Mouse (Mus musculus) liver, embryonic 13.5 days (tissue): ENCODE data around the gene Eloa. TPM values are rescaled to one million over a fixed set of nuclear protein-coding genes. Genes with fewer than 3 reads are reported as not detected.

ENCODE experiments used
- ATAC-seq: fragments of 200-750 bp; cut with Nextera tagmentation; 2 replicates; pipeline ENCODE4 v1.8.0; 2017; ENCODE audit warnings: low read depth, mild to moderate bottlenecking, moderate number of reproducible peaks, moderate library complexity
- DNase-seq: peaks from one replicate; pipeline ENCODE4 v3.0.0; 2022
- H3K27ac ChIP-seq: fragments of 300-500 bp; sonication (generic); 2 replicates; pipeline ENCODE4 v1.5.1; 2015; ENCODE audit warnings: moderate library complexity, mild to moderate bottlenecking, inconsistent platforms
- H3K27me3 ChIP-seq: fragments of 300-500 bp; sonication (generic); 2 replicates; pipeline ENCODE4 v1.6.1; 2015; ENCODE audit warnings: mild to moderate bottlenecking, inconsistent platforms
- H3K36me3 ChIP-seq: fragments of 300-500 bp; sonication (generic); 2 replicates; pipeline ENCODE4 v1.6.1; 2015; ENCODE audit warnings: mild to moderate bottlenecking, inconsistent platforms
- H3K4me1 ChIP-seq: fragments of 300-500 bp; sonication (generic); replicated peaks from 2 replicates; pipeline ENCODE4 v1.6.1; 2015; ENCODE audit warnings: inconsistent platforms
- H3K4me2 ChIP-seq: fragments of 300-500 bp; sonication (generic); 2 replicates; pipeline ENCODE4 v1.6.1; 2015; ENCODE audit warnings: inconsistent platforms, mild to moderate bottlenecking, moderate library complexity
- H3K4me3 ChIP-seq: fragments of 300-500 bp; sonication (generic); replicated peaks from 2 replicates; pipeline ENCODE4 v1.5.1; 2015; ENCODE audit warnings: mild to moderate bottlenecking, inconsistent platforms
- H3K9ac ChIP-seq: fragments of 300-500 bp; sonication (generic); 2 replicates; pipeline ENCODE4 v1.6.1; 2015; ENCODE audit warnings: mild to moderate bottlenecking, inconsistent platforms
- H3K9me3 ChIP-seq: fragments of 300-500 bp; sonication (generic); replicated peaks from 2 replicates; pipeline ENCODE4 v1.6.1; 2016; ENCODE audit warnings: inconsistent platforms
- WGBS: fragments of 180-500 bp; shearing (Covaris S2); methylation state at CpG from one replicate; pipeline ENCODE4 v1.1.7; 2015; ENCODE audit not compliant: insufficient replicate concordance; 5-methylcytosine and 5-hydroxymethylcytosine counted together
- polyA plus RNA-seq: library from polyadenylated mRNA; unstranded; fragments of >200 nt; fragmentation: Nextera tagmentation; extraction: Ambion mirVana; gene quantifications from 2 replicates; pipeline ENCODE4 v1.2.1, GENCODE M21; 2015

The Eloa gene
- polyA plus RNA-seq, 1 experiment from 2014 or later: 27.7 TPM

GRCm38 (mm10) chr4:135966283-135966682 is 55.3 kb downstream of the Eloa start:
- peaks cover 51% of the 10 kb centered on the region for H3K4me1 ChIP-seq
- no peaks in the 10 kb centered on the region for H3K27me3 ChIP-seq
- no peak overlapping the region for H3K9ac ChIP-seq
- peaks cover 64% of the 10 kb centered on the region for H3K36me3 ChIP-seq
- ATAC-seq (no peak), DNase-seq (no peak)
- no peak overlapping the region for H3K27ac ChIP-seq
- WGBS: 84% methylated on average over 16 of the region's 16 CpGs
- no peak overlapping the region for H3K4me3 ChIP-seq
- H3K4me2 ChIP-seq: no peak overlapping the region
- no peaks in the 10 kb centered on the region for H3K9me3 ChIP-seq

- peak overlapping the region; percentile 76 for H3K27ac ChIP-seq
- H3K4me2 ChIP-seq: peak overlapping the region; percentile 99
- ATAC-seq (no peak), DNase-seq (no peak)
- peaks cover 62% of the 10 kb centered on the region for H3K36me3 ChIP-seq
- H3K9me3 ChIP-seq: no peaks in the 10 kb centered on the region
- H3K4me3 ChIP-seq: peak overlapping the region; percentile 84
- H3K4me1 ChIP-seq: peaks cover 45% of the 10 kb centered on the region
- H3K27me3 ChIP-seq: no peaks in the 10 kb centered on the region
- WGBS: 78% methylated on average over 9 of the region's 9 CpGs
- peak overlapping the region; percentile 90 for H3K9ac ChIP-seq
Observed at GRCm38 (mm10) chr4:135965113-135965512, 56.5 kb downstream of the Eloa start.

- WGBS: 9% methylated on average over 12 of the region's 12 CpGs
- Histone ChIP-seq H3K4me1 (peaks cover 47% of the 10 kb centered on the region), H3K4me3 (peak overlapping the region; percentile 84), H3K9me3 (no peaks in the 10 kb centered on the region), H3K9ac (peak overlapping the region; percentile 90), H3K4me2 (peak overlapping the region; percentile 99), H3K27me3 (no peaks in the 10 kb centered on the region), H3K36me3 (peaks cover 62% of the 10 kb centered on the region), H3K27ac (peak overlapping the region; percentile 76)
- DNase-seq (peak; percentile 46), ATAC-seq (peak; percentile 45)
Observed at GRCm38 (mm10) chr4:135964426-135964825, 57.1 kb downstream of the Eloa start.

- Histone ChIP-seq H3K9me3 (no peaks in the 10 kb centered on the region), H3K4me3 (peak within 1 kb of the TSS; percentile 84), H3K9ac (peak within 1 kb of the TSS; percentile 90), H3K27me3 (no peaks in the 10 kb centered on the region), H3K36me3 (peaks cover 62% of the 10 kb centered on the region), H3K4me2 (peak within 1 kb of the TSS; percentile 99), H3K4me1 (peaks cover 55% of the 10 kb centered on the region), H3K27ac (peak within 1 kb of the TSS; percentile 87)
- DNase-seq (peak; percentile 88), ATAC-seq (peak; percentile 90)
- WGBS: under 1% methylated on average over 56 of the region's 56 CpGs
Observed at GRCm38 (mm10) chr4:135963457-135964193, 57.9 kb downstream of the Eloa start, which contains the start of gene Gale. Gene Gale, plus strand, starts transcription at chr4:135963727.

GRCm38 (mm10) chr4:135962946-135963345 is 58.6 kb downstream of the Eloa start:
- DNase-seq (no peak), ATAC-seq (peak; percentile 7; the same call in 1 of the 2 replicates)
- Histone ChIP-seq H3K4me2 (peak overlapping the region; percentile 99), H3K4me3 (peak overlapping the region; percentile 84), H3K4me1 (peaks cover 56% of the 10 kb centered on the region), H3K9ac (peak overlapping the region; percentile 90), H3K27ac (peak overlapping the region; percentile 87), H3K27me3 (no peaks in the 10 kb centered on the region), H3K9me3 (no peaks in the 10 kb centered on the region), H3K36me3 (peaks cover 61% of the 10 kb centered on the region)
- WGBS: 6% methylated on average over 15 of the region's 15 CpGs

- H3K4me2 ChIP-seq: peak overlapping the region; percentile 99
- peaks cover 60% of the 10 kb centered on the region for H3K36me3 ChIP-seq
- no peaks in the 10 kb centered on the region for H3K27me3 ChIP-seq
- H3K27ac ChIP-seq: peak overlapping the region; percentile 87
- peak overlapping the region; percentile 84 for H3K4me3 ChIP-seq
- no peak for ATAC-seq
- WGBS: 71% methylated on average over 7 of the region's 7 CpGs
- no peaks in the 10 kb centered on the region for H3K9me3 ChIP-seq
- DNase-seq: no peak
- peaks cover 56% of the 10 kb centered on the region for H3K4me1 ChIP-seq
- H3K9ac ChIP-seq: peak overlapping the region; percentile 38; the same call in 1 of the 2 replicates
Observed at GRCm38 (mm10) chr4:135962198-135962597, 59.4 kb downstream of the Eloa start.

DNA sequence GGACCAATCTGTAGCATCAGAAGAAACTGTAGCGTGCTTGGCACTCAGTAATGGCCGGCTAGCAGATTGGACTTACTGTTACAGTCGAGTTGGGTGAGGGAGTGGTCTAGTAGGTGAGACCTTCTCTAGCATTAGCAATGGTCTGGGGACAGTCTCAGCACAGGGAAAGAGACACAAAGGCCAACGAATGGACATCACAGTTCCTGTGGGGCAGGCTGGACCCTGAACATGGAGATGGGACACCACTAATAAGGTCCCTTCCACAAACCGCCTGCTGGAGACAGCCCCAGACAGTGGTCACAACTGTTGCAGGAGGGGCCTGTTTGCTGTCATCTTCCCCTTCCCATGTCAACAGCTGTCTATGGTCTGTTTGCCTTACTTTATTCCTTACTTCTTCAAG is 59.9 kb downstream of the Eloa start:
- Histone ChIP-seq H3K9ac (0 out of 2 replicates have a peak overlapping the region, but pooled peaks have one; percentile 38), H3K27ac (peak overlapping the region; percentile 87; the same call in 1 of the 2 replicates), H3K9me3 (no peaks in the 10 kb centered on the region), H3K27me3 (no peaks in the 10 kb centered on the region), H3K4me1 (peaks cover 56% of the 10 kb centered on the region), H3K36me3 (peaks cover 55% of the 10 kb centered on the region), H3K4me3 (no peak overlapping the region), H3K4me2 (0 out of 2 replicates have a peak overlapping the region, but pooled peaks have one; percentile 99)
- WGBS: 84% methylated on average over 5 of the region's 5 CpGs
- no peak for ATAC-seq
- DNase-seq: no peak

GRCm38 (mm10) chr4:135960717-135961116 is 60.8 kb downstream of the Eloa start:
- Histone ChIP-seq H3K4me3 (no peak overlapping the region), H3K4me2 (no peak overlapping the region), H3K9ac (no peak overlapping the region), H3K36me3 (peaks cover 52% of the 10 kb centered on the region), H3K9me3 (no peaks in the 10 kb centered on the region), H3K4me1 (peaks cover 50% of the 10 kb centered on the region), H3K27me3 (no peaks in the 10 kb centered on the region), H3K27ac (no peak overlapping the region)
- 34% methylated on average over 5 of the region's 5 CpGs for WGBS
- ATAC-seq: no peak
- DNase-seq: peak; percentile 74

- Histone ChIP-seq H3K27me3 (no peaks in the 10 kb centered on the region), H3K36me3 (peaks cover 64% of the 10 kb centered on the region), H3K4me3 (no peak overlapping the region), H3K9ac (no peak overlapping the region), H3K4me1 (peaks cover 35% of the 10 kb centered on the region), H3K4me2 (peak overlapping the region; percentile 33), H3K9me3 (no peaks in the 10 kb centered on the region), H3K27ac (peak overlapping the region; percentile 76)
- WGBS: 72% methylated on average over 8 of the region's 8 CpGs
- ATAC-seq (peak; percentile 42), DNase-seq (no peak)
Observed at GRCm38 (mm10) chr4:135958354-135958753, 63.2 kb downstream of the Eloa start.

DNA sequence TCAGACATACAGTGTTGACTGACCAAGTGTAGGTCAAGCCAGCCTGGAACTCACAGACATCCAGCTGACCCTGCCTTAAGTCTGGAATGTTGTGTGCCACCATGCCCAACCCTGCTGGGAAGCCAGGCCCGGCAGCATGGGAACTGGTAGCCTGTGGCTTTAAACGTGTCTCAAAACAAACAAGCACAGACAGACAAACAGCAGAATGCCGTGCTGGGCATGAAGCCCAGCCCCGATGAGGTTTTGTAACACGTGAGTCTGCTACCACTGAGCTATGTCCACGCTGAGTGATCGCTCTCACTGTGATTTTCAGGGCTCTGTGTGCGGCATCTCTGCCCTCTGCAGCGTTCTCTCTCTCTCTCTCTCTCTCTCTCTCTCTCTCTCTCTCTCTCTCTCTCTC is 65.7 kb downstream of the Eloa start:
- ATAC-seq (no peak), DNase-seq (no peak)
- no peaks in the 10 kb centered on the region for H3K27me3 ChIP-seq
- H3K36me3 ChIP-seq: peaks cover 77% of the 10 kb centered on the region
- peaks cover 6% of the 10 kb centered on the region for H3K9me3 ChIP-seq
- no peak overlapping the region for H3K9ac ChIP-seq
- no peak overlapping the region for H3K27ac ChIP-seq
- 78% methylated on average over 9 of the region's 9 CpGs for WGBS
- peaks cover 21% of the 10 kb centered on the region for H3K4me1 ChIP-seq
- H3K4me2 ChIP-seq: no peak overlapping the region
- H3K4me3 ChIP-seq: no peak overlapping the region

DNA sequence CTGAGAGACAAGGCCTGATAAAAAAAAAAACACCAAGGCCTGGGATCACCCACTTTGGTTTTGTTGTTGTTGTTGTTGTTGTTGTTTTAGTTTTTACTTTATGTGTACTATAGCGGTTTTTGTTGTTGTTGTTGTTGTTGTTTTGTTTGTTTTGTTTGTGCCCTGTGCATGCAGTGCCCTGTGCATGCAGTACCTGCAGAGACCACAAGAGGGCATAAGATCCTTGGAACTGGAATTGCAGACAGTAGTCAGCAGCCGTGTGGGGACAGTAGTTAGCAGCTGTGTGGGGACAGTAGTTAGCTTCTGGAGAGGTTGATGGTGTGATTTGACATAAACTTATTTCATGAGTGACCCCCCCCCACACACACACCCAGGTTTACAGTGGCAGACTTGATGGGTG is 67.3 kb downstream of the Eloa start:
- Histone ChIP-seq H3K27me3 (no peaks in the 10 kb centered on the region), H3K9ac (no peak overlapping the region), H3K4me3 (no peak overlapping the region), H3K9me3 (peaks cover 6% of the 10 kb centered on the region), H3K4me2 (no peak overlapping the region), H3K4me1 (peaks cover 24% of the 10 kb centered on the region), H3K27ac (peak overlapping the region; percentile 53; the same call in 1 of the 2 replicates), H3K36me3 (peaks cover 66% of the 10 kb centered on the region)
- 14% methylated on average over 2 of the region's 2 CpGs for WGBS
- DNase-seq (no peak), ATAC-seq (peak; percentile 49)
